Mouse (Mus musculus): ENCODE measurements around the gene Gtf2b.

DNA sequence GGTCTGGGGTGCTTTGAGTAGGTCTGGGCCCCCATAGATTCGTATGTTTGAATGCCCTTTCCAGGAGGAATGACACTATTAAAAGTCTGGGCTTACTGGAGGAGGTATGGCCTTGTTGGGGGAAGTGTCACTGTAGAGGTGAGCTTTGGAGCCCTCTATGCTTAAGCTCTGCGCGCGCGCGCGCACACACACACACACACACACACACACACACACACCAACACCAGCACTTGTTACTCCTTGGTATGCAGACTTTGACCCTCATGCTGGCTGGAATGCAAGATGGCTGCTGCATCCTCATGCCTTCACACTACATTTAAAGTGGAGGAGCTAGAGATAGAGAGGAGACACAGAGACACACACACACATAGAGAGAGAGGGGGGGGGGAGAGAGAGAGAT lies 17.2 kb upstream of the Gtf2b start:
- TF ChIP-seq GATA1 (IDR thresholded peaks at IDR 0.05; ENCODE audit: borderline replicate concordance, low read length) (no peak), FLI1 (IDR thresholded peaks at IDR 0.05; ENCODE audit: low read length) (no peak)

Data from megakaryocyte, embryonic 14.5 days (primary cell).